Mouse (Mus musculus): ENCODE results near the gene Ankrd13a.

Ankrd13a gene

DNA sequence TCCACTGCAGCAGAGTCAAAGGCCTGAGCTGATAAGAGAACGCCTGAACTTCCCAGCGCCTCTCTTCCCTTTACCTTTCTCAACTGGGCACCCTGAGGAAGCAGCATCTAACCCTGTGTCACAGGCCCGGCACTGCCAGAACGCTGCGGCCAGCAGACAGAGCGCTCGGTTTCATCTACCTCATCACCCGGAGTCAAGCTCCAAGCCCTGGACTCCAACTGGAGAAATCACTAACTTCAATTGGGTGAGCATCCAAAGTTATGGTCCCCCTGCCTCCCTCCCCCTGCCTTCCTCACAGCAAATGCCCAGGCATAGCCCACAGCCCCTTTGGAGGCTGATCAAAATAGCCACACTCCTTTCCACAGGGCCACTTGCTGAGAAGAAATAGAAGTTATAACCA is 7.8 kb upstream of the Ankrd13a start:
- DNase-seq (ENCODE audit: low read depth in 2 of 2, low spot score in 2 of 2) = no peak

DNA sequence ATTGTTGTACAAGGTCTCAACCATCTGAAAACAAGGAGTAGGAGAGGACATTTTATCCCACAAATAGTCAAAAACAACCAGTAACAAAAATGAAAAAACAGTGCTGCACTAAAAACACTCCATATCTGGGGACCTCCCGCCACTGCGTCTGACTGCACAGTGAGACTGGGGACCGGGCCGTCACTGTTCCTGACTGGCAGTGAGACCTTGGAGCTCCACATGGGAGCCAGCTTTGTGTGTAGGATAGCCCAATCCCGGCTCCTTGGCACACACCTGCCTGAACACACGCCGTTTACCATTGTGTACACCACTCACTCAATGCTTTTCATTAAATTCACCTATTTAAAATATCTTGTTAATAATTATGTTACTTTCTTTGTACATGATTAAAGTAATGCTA is 7.3 kb upstream of the Ankrd13a start:
- DNase-seq (ENCODE audit: low read depth in 2 of 2, low spot score in 2 of 2) = no peak

DNA sequence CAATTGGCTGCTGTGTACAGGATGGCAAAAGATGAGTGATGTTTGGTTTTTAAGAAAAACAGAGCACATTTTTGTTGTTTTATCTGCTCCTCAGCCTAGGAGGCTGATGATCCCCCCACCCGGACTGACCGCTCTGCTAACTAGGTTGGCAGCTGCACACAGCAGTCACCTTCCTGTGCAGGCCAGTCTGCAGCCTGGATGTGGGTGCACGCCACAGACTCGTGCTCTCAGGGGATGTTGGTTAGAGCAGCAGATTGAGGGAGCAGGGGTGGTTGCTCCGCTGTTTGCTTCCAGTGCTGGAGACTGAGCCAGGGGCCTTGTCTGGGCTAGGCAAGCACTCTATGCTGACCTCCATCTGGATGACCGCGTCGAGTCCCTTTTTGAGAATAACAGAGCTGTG is 4.7 kb upstream of the Ankrd13a start:
- DNase-seq (ENCODE audit: low read depth in 2 of 2, low spot score in 2 of 2) = peak in 1 of 2 experiments; percentile 20

DNA sequence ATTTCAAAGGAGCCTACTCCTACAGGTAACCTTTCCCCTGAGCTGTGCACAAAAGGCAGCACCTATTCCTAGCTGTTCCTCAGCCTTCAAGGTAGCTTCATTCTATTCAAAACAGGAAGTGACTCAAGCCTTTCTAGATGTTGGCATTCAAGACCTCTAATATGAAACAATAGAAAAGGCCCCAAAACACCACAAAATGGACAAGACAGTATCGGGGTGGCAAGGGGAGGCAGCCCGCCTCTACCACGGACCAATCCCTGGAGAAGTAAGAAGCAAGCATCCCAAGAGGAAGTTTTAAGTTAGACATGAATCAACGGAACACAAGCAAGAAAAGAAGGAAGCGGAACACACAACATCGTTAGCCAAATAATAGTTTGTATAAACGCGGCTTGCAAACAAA is 2.7 kb upstream of the Ankrd13a start:
- peak in 1 of 2 experiments; percentile 8 for DNase-seq (ENCODE audit: low read depth in 2 of 2, low spot score in 2 of 2)

- peak; percentile 26 to 43 for DNase-seq (ENCODE audit: low read depth in 2 of 2, low spot score in 2 of 2)
Observed at GRCm38 (mm10) chr5:114772456-114773203, 1.8 kb upstream of the Ankrd13a start.

GRCm38 (mm10) chr5:114773211-114773710 is 1.2 kb upstream of the Ankrd13a start:
- DNase-seq (ENCODE audit: low read depth in 2 of 2, low spot score in 2 of 2) = peak; percentile 94 to 95

GRCm38 (mm10) chr5:114773780-114774179 is 697 bp upstream of the Ankrd13a start:
- no peak for DNase-seq (ENCODE audit: low read depth in 2 of 2, low spot score in 2 of 2)

GRCm38 (mm10) chr5:114775056-114775979 is 841 bp downstream of the Ankrd13a start, which contains the start of gene Git2:
TSS of gene Git2 (minus strand) at chr5:114775517.
- DNase-seq (ENCODE audit: low read depth in 2 of 2, low spot score in 2 of 2) = peak; percentile 15 to 19

- no peak for DNase-seq (ENCODE audit: low read depth in 2 of 2, low spot score in 2 of 2)
Observed at GRCm38 (mm10) chr5:114776174-114776573, 1.7 kb downstream of the Ankrd13a start.

GRCm38 (mm10) chr5:114779956-114780489 is 5.5 kb downstream of the Ankrd13a start:
- DNase-seq (ENCODE audit: low read depth in 2 of 2, low spot score in 2 of 2) = no peak

DNA sequence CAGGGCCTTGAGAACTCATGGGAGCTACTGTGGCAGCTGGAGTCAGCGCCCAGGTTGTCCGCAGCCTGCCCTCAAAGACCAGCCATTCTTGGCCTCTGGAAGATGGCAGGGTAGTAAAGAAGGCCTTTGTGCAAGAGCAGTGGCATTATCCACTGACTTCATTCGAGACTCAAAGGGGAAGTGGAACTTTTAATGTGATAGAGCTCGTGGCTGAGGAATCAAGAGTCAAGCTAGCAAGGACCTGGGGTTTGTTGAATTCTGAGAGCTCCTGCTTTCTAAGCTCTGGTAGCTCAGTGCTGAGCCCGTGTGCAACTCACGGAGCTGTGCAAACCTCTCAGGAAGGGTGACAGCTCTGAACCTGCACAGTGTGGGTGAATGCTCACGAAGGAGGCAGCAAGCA is 6.4 kb downstream of the Ankrd13a start:
- DNase-seq (ENCODE audit: low read depth in 2 of 2, low spot score in 2 of 2) = no peak

- DNase-seq (ENCODE audit: low read depth in 2 of 2, low spot score in 2 of 2) = no peak
Observed at GRCm38 (mm10) chr5:114782991-114783390, 8.5 kb downstream of the Ankrd13a start.

GRCm38 (mm10) chr5:114783405-114784163 is 9.1 kb downstream of the Ankrd13a start:
- peak in 1 of 2 experiments; percentile 35 for DNase-seq (ENCODE audit: low read depth in 2 of 2, low spot score in 2 of 2)

- no peak for DNase-seq (ENCODE audit: low read depth in 2 of 2, low spot score in 2 of 2)
Observed at GRCm38 (mm10) chr5:114784622-114785165, 10.2 kb downstream of the Ankrd13a start.

DNA sequence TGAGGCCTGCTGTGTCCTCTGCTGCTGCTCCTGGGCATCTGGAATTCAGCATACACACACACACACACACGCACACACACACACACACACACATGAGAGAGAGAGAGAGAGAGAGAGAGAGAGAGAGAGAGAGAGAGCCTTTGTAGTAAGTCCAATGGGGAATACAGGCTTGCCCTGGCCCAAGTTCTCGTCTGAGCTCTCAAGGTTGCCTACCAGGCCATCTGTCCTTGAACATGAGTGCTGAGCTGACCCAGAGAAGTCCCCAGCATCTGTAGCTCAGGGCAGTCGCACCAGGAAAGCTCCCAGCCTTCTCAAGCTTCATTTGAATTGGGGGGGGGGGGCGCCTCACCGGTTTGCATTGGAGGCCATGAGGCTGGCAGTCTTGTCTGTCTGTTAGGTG is 10.7 kb downstream of the Ankrd13a start:
- no peak for DNase-seq (ENCODE audit: low read depth in 2 of 2, low spot score in 2 of 2)

DNA sequence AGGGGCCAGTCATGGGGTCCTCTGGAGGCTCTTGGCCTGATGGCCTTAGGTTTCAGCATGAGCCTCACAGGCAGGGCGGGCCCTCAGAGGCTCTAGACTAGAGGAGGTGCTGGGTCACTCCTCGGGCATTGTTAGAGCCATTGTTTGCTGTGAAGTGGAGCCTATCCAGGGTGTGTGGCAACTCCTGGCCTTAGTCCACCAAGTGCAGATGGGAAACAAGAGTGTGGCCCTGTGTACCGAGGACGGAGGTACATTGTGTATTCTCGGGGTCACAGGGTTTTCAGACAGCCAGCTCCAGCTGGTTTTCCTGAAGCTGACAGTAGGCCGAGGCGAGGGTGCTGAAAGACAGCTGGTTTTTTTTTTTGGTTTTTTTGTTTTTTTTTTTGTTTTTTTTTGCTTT is 18.8 kb downstream of the Ankrd13a start:
- no peak for DNase-seq (ENCODE audit: low read depth in 2 of 2, low spot score in 2 of 2)

DNA sequence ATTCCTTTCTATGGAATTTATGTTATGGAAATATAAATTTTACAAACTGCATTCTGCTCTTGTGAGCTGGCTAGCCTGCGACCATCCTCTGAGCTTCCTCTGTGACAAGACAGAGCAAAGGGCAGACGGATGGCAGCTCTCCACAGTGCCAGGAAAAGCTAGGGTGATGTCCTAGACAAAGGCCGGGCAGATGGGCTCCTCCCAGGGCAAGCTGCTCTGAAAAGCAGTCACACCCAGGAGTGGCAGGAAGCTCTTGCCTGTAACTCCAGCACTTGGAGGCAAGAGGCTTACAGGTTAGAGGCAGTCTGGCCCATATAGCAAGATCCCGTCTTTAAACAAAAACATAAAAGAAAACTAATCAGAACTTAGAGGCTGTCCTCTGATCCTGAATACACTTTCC is 20.1 kb downstream of the Ankrd13a start:
- no peak for DNase-seq (ENCODE audit: low read depth in 2 of 2, low spot score in 2 of 2)

GRCm38 (mm10) chr5:114795231-114795630 is 20.8 kb downstream of the Ankrd13a start:
- DNase-seq (ENCODE audit: low read depth in 2 of 2, low spot score in 2 of 2) = no peak

- no peak for DNase-seq (ENCODE audit: low read depth in 2 of 2, low spot score in 2 of 2)
Observed at GRCm38 (mm10) chr5:114795653-114796052, 21.2 kb downstream of the Ankrd13a start.

DNA sequence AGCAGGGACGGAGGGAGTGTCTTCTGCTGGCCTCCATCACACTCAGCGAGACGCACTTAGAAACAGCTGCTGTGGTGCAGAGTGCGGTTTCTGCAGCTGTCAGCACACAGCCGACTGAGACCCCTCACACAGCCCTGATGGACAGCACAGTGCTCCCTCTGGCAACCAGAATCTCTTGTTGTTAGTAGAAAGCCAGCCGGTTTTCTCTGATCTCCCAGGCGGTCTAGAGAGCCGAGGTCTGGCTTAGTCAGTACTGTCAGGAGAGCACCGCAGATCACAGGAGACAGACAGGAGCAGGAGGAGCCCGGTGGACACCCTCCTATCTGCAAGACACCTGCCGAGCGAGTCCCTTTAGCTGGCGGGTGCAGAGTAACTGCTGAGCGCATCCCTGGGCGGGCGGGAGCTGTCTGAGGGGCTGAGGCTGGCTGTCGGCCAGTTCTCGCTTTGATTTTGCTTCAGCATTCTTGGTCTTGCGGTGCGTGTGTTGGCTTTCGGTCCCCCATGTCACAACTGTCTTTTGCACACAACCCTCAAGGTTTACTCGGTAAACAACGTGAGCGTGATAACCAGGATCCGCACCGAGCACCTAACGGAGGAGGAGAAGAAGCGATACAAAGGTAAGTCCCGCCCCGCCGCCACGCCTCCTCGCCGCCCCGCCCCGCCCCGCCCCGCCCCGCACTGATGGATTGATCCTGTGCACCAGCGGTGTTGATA is 22.0 kb downstream of the Ankrd13a start:
- no peak for DNase-seq (ENCODE audit: low read depth in 2 of 2, low spot score in 2 of 2)

Data from CD8-positive naive resting alpha-beta T cell, adult 2 months (primary cell).